Mouse (Mus musculus) forebrain, embryonic 11.5 days (tissue): ENCODE data around the gene Cldn34b1. TPM values are rescaled to one million over a fixed set of nuclear protein-coding genes. Genes with fewer than 3 reads are reported as not detected.
"Not testable (repeated sequence)": the region's sequence is repeated elsewhere in the genome, so short reads cannot be mapped to it uniquely, and the experiment has no call there.

ENCODE experiments used
- ATAC-seq: fragments of 200-750 bp; cut with Nextera tagmentation; replicated peaks from 2 replicates; pipeline ENCODE4 v1.8.0; 2017; ENCODE audit warnings: moderate TSS enrichment; ENCODE audit not compliant: low FRiP score
- DNase-seq: peaks from one replicate; pipeline ENCODE4 v3.0.0-alpha.2; 2017; ENCODE audit warnings: low spot score
- H3K27ac ChIP-seq: fragments of 300-500 bp; sonication (generic); 2 replicates; pipeline ENCODE4 v1.5.1; 2014; ENCODE audit warnings: low read depth, low read length
- H3K27me3 ChIP-seq: fragments of 300-500 bp; sonication (generic); 2 replicates; pipeline ENCODE4 v1.6.1; 2014; ENCODE audit warnings: mild to moderate bottlenecking, low read length, mixed read lengths; ENCODE audit not compliant: control insufficient read depth, insufficient read depth
- H3K36me3 ChIP-seq: fragments of 300-500 bp; sonication (generic); 2 replicates; pipeline ENCODE4 v1.6.1; 2014; ENCODE audit warnings: mild to moderate bottlenecking, low read length, moderate library complexity, mixed read lengths; ENCODE audit not compliant: control insufficient read depth, insufficient read depth
- H3K4me1 ChIP-seq: fragments of 300-500 bp; sonication (generic); replicated peaks from 2 replicates; pipeline ENCODE4 v1.6.1; 2014; ENCODE audit warnings: low read length, mixed read lengths; ENCODE audit not compliant: control insufficient read depth, insufficient read depth
- H3K4me2 ChIP-seq: fragments of 300-500 bp; sonication (generic); 2 replicates; pipeline ENCODE4 v1.6.1; 2014; ENCODE audit warnings: low read depth, mild to moderate bottlenecking, low read length, moderate library complexity, mixed read lengths; ENCODE audit not compliant: severe bottlenecking
- H3K4me3 ChIP-seq: fragments of 300-500 bp; sonication (generic); 2 replicates; pipeline ENCODE4 v1.5.1; 2014; ENCODE audit warnings: low read depth, low read length
- H3K9ac ChIP-seq: fragments of 300-500 bp; sonication (generic); 2 replicates; pipeline ENCODE4 v1.6.1; 2014; ENCODE audit warnings: low read length
- H3K9me3 ChIP-seq: fragments of 300-500 bp; sonication (generic); 2 replicates; pipeline ENCODE4 v1.6.1; 2016; ENCODE audit warnings: low read length, mixed read lengths; ENCODE audit not compliant: control insufficient read depth
- WGBS: fragments of 180-500 bp; shearing (Covaris S2); extraction: QIAGEN DNeasy Blood & Tissue Kit; methylation state at CpG from one replicate; pipeline ENCODE4 v1.1.7; 2014; 5-methylcytosine and 5-hydroxymethylcytosine counted together
- polyA plus RNA-seq: library from polyadenylated mRNA; unstranded; fragments of >200 nt; fragmentation: Nextera tagmentation; extraction: Ambion mirVana; gene quantifications from 2 replicates; pipeline ENCODE4 v1.2.1, GENCODE M21; 2014

Gene Cldn34b1
- polyA plus RNA-seq: not detected in 2 replicates

DNA sequence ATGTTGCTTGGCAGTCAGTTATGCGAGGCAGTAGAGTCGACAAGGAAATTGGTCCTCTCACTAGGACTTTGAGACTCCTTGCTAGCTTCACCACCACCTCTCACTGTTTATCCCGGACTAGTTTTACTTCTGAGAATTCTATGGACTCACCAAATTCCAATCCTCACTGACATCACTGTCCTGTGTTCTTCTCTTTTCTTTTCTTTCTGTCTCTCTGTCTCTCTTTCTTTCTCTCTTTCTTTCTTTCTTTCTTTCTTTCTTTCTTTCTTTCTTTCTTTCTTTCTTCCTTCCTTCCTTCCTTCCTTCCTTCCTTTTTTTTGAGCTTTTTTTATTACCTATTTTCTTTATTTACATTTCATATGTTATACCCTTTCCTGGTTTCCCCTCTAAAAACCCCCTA is at the start of gene Cldn34b1:
Gene Cldn34b1, minus strand, starts transcription at position 101 of the 400 bp plus-strand sequence.
- WGBS: 89% methylated on average over 3 of the region's 3 CpGs
- not testable (repeated sequence) for ATAC-seq, H3K36me3 ChIP-seq, H3K4me2 ChIP-seq, H3K4me1 ChIP-seq, H3K27ac ChIP-seq, H3K27me3 ChIP-seq, DNase-seq, H3K4me3 ChIP-seq, H3K9me3 ChIP-seq, H3K9ac ChIP-seq

DNA sequence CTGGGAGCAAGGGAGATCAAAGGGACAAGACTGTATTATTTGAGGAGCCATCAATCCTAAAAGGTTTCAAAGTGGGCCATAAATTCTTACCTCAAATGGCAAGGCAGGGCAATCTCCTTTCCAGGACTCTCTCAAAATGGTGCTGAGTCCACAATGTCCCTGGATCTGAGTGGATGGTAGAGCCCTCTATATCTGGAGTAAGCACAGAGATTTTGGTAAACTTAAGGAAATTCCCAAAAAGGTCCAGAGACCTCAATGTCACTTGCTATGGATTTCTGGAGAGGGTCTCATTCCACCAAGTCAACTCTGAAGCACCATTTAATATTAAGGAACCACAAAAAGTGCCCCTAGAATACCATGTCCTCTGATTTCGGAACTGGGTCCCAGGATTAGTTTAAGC is 45.8 kb upstream of the Cldn34b1 start, which contains the start of gene Magea6:
Gene Magea6, minus strand, starts transcription at position 101 of the 400 bp plus-strand sequence.
- not testable (repeated sequence) for H3K4me3 ChIP-seq, H3K36me3 ChIP-seq, H3K27me3 ChIP-seq, ATAC-seq, H3K9ac ChIP-seq, H3K4me2 ChIP-seq, H3K27ac ChIP-seq, H3K4me1 ChIP-seq, H3K9me3 ChIP-seq, DNase-seq
- 63% methylated on average over 1 of the region's 1 CpGs for WGBS

Other genes starting within 250 kb of the Cldn34b1 start
- not detected in 2 replicates for gene Magea6, start 45.7 kb upstream of the Cldn34b1 start, polyA plus RNA-seq
- gene Magea3, start 59.2 kb upstream of the Cldn34b1 start, polyA plus RNA-seq: not detected in 2 replicates
- not detected in 2 replicates for gene Magea8, start 105.6 kb upstream of the Cldn34b1 start, polyA plus RNA-seq
- gene Magea5, start 172.9 kb upstream of the Cldn34b1 start, polyA plus RNA-seq: not detected in 2 replicates
- gene Magea1, start 199.5 kb upstream of the Cldn34b1 start, polyA plus RNA-seq: not detected in 2 replicates
- not detected in 2 replicates for gene Magea2, start 203.4 kb upstream of the Cldn34b1 start, polyA plus RNA-seq
- gene Cldn34b2, start 238.1 kb upstream of the Cldn34b1 start, polyA plus RNA-seq: not detected in 2 replicates